9 mouse cellular contexts compared by ENCODE assay signal in the genomic region with DNA sequence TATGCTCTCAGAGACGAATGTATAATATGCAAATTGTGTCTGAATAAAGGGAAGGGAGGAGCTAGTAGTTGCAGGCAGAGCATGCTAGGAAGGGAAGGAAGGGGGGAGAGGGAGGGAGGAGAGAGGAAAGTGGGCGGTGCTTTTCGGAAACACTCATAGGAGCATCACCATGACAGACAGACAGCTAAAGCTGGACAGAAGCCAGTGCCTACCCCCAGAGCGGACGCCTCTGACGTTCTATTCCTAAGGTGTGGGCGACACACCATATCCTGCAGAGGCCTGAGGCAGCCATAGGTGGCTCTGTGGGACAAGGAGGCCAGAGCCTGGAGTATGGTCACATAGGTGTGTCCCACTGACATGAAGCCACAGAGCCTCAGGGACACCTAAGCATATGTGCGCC. TPM values are rescaled to one million over a fixed set of nuclear protein-coding genes. Genes with fewer than 3 reads are reported as not detected.
DNase-seq lines count a peak whose midpoint lies in the region; TF ChIP-seq lines count a peak whose summit lies in the region.
"Had no signal": no experiment of that assay in that cellular context is flagged by ENCODE, and none has a peak within 500 bp of the region (broad histone marks: within the 10 kb centered on the region; RNA-seq: fewer than 3 reads in every experiment).

No protein-coding gene starts in this region.

- 0 out of 2 replicates have a peak overlapping the region, but pooled peaks have one; percentile 5 for H3K4me3 ChIP-seq in left cerebral cortex, adult 2 months

- TF ChIP-seq CTCF in left cerebral cortex, adult 2 months (IDR thresholded peaks at IDR 0.05) = no peak; the same call in 1 of the 2 replicates

- H3K27ac ChIP-seq in left cerebral cortex, adult 2 months = peak overlapping the region; percentile 86

- intact Hi-C loops in heart, postnatal 36 days (cut with DNase I) = no loop called here
- intact Hi-C loops in left cerebral cortex, adult 2 months (cut with DNase I) = no loop called here
- intact Hi-C loops in left cerebral cortex, postnatal 4 days (cut with DNase I) = no loop called here
- intact Hi-C loops in left cerebral cortex, postnatal 36 days (cut with DNase I) = no loop called here
- intact Hi-C loops in gastrocnemius, postnatal 36 days (cut with DNase I) = no loop called here

- peak; percentile 92 for DNase-seq in heart, adult 11 months
- no peak for DNase-seq in heart, postnatal 36 days
- peak; percentile 59 to 61 for DNase-seq in left cerebral cortex, adult 2 months (ENCODE audit: extremely low spot score in 1 of 2, low spot score in 2 of 2)
- DNase-seq in left cerebral cortex, postnatal 4 days = no peak
- peak; percentile 55 to 65 for DNase-seq in left cerebral cortex, postnatal 36 days (ENCODE audit: low spot score in 2 of 2)
- DNase-seq in right cerebral cortex, postnatal 25 days = peak; percentile 59
- no peak for DNase-seq in thymus, postnatal 4 days
- DNase-seq in gastrocnemius, postnatal 36 days = no peak
- DNase-seq: adrenal gland, postnatal 25 days had no signal

RNA-seq across cellular contexts. Expression of gene Aatk, which starts 6.5 kb away (rescaled TPM):
- 1 to 10 TPM; 3.8 to 4.4 TPM for total RNA-seq in heart, postnatal 36 days (2021)
- total RNA-seq in left cerebral cortex, adult 2 months (2021) = 100 to 1,000 TPM; 193 to 203 TPM
- total RNA-seq in left cerebral cortex, postnatal 4 days (2021) = 100 to 1,000 TPM; 111 to 114 TPM
- total RNA-seq in left cerebral cortex, postnatal 36 days (2021) = 100 to 1,000 TPM; 206 to 217 TPM
- 1 to 10 TPM; 3.2 to 4.1 TPM for total RNA-seq in gastrocnemius, postnatal 36 days (2021)

RNA-seq across cellular contexts. Expression of gene Cep131, which starts 46.2 kb away (rescaled TPM):
- total RNA-seq in heart, postnatal 36 days (2021) = 10 to 100 TPM in 1 of 2 experiments, 1 to 10 TPM in 1; 9.6 to 11.5 TPM
- total RNA-seq in left cerebral cortex, adult 2 months (2021) = 10 to 100 TPM; 33.8 to 37.1 TPM
- 10 to 100 TPM; 49.8 to 53.8 TPM for total RNA-seq in left cerebral cortex, postnatal 4 days (2021)
- 10 to 100 TPM; 32.8 to 34.7 TPM for total RNA-seq in left cerebral cortex, postnatal 36 days (2021)
- total RNA-seq in gastrocnemius, postnatal 36 days (2021) = 1 to 10 TPM; 6.6 to 8.0 TPM

RNA-seq across cellular contexts. Expression of gene Tepsin, which starts 58.1 kb away (rescaled TPM):
- total RNA-seq in heart, postnatal 36 days (2021) = 1 to 10 TPM; 7.0 to 7.4 TPM
- total RNA-seq in left cerebral cortex, adult 2 months (2021) = 10 to 100 TPM; 15.9 to 16.9 TPM
- 10 to 100 TPM; 18.9 to 19.5 TPM for total RNA-seq in left cerebral cortex, postnatal 4 days (2021)
- total RNA-seq in left cerebral cortex, postnatal 36 days (2021) = 10 to 100 TPM; 14.3 to 16.6 TPM
- 1 to 10 TPM; 4.2 to 5.6 TPM for total RNA-seq in gastrocnemius, postnatal 36 days (2021)

RNA-seq across cellular contexts. Expression of gene Ndufaf8, which starts 58.3 kb away (rescaled TPM):
- total RNA-seq in heart, postnatal 36 days (2021) = 10 to 100 TPM; 64.5 to 67.7 TPM
- total RNA-seq in left cerebral cortex, adult 2 months (2021) = 10 to 100 TPM; 33.7 to 38.6 TPM
- total RNA-seq in left cerebral cortex, postnatal 4 days (2021) = 10 to 100 TPM; 27.9 to 29.6 TPM
- 10 to 100 TPM; 33.3 to 49.5 TPM for total RNA-seq in left cerebral cortex, postnatal 36 days (2021)
- total RNA-seq in gastrocnemius, postnatal 36 days (2021) = 10 to 100 TPM; 32.1 to 32.9 TPM

Comparison
In these comparisons a context has a peak if more than half of its experiments do, and no peak if none do; other contexts are left out.
1. DNase-seq: peak in heart, adult 11 months (single experiment), left cerebral cortex, adult 2 months (2 of 2), left cerebral cortex, postnatal 36 days (2 of 2) and right cerebral cortex, postnatal 25 days (single experiment); none in heart, postnatal 36 days (0 of 2), left cerebral cortex, postnatal 4 days (single experiment), thymus, postnatal 4 days (single experiment) and gastrocnemius, postnatal 36 days (0 of 2).
2. RNA of gene Aatk, which starts 6.5 kb away (total RNA-seq): 206 to 217 TPM in left cerebral cortex, postnatal 36 days, 193 to 203 TPM in left cerebral cortex, adult 2 months and 111 to 114 TPM in left cerebral cortex, postnatal 4 days; 3.8 to 4.4 TPM in heart, postnatal 36 days and 3.2 to 4.1 TPM in gastrocnemius, postnatal 36 days; every median in the first group is over 10 times any median in the second.